Mouse (Mus musculus) megakaryocyte, adult 5-6 weeks (primary cell): ENCODE data around the gene Fer. TPM values are rescaled to one million over a fixed set of nuclear protein-coding genes. Genes with fewer than 3 reads are reported as not detected.
A peak's percentile ranks its signal among the peaks of the same experiment; 100 is the strongest.

Source experiments
- ATAC-seq: 2 replicates; pipeline ENCODE4 v1.8.0; 2016; ENCODE audit warnings: mild to moderate bottlenecking, inconsistent platforms; ENCODE audit not compliant: poor library complexity, severe bottlenecking
- total RNA-seq, 2 experiments: library from RNA; stranded (forward) in 1 of 2; stranded (reverse) in 1 of 2; fragments of 153-499, 151-499 nt in 1 of 2; fragments of 221-1000, 200-1000 nt in 1 of 2; gene quantifications; 2 replicates each; pipeline versions ENCODE4 v1.2.3 to v1.2.4; 2015 to 2017

Gene Fer
- total RNA-seq, 2 experiments from 2014 or later, result 4.7 TPM

DNA sequence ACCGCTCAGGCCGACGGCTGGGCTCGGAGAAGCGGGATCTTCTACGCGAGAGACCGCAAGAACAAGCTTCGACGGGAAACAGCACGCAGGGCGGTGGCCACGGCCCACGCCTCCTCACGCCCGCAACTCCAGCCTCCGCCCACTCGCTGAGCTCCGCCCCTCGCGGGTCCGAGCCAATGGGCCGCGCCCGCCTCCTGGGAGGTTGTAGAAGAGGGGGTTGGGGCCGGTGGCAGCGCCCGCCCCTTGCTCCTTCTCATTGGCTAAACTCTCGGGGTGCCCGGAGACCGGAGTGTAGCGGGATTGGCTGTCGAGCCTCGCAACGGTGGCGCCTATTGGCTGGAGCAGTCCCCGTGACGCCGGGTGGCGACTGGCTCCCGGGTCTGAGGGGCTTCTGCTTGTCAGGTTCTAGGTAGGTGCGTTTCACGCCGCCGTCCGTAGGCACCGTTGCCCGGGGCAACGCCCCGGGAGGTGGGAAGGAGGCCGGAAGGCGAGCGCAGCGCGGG, 836 bp downstream of the Fer start, which contains the start of gene A930002H24Rik:
A930002H24Rik (minus strand) TSS at position 145 of the 503 bp plus-strand sequence.
- ATAC-seq, result peak; percentile 93

DNA sequence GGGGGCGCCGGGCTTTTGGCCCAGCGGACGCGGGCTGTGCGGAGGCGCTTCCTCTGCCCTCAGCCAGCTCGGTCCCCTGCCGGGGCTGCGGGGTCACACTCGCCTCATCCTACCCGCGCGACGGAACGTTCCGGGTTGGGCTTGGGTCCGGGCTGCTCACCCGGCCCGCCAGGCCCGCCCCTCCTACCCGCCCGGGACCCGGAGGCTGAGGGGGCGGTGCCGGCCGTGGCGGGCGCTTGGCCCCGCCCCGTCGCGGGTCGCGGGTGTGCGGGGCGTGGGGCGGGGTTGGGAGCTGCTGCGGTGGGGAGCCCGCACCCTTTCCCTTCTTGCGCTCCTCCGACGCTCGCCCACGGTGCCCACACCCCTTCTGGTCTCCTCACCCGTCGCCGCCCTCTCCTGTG, 1.3 kb downstream of the Fer start:
- ATAC-seq, result peak; percentile 16

DNA sequence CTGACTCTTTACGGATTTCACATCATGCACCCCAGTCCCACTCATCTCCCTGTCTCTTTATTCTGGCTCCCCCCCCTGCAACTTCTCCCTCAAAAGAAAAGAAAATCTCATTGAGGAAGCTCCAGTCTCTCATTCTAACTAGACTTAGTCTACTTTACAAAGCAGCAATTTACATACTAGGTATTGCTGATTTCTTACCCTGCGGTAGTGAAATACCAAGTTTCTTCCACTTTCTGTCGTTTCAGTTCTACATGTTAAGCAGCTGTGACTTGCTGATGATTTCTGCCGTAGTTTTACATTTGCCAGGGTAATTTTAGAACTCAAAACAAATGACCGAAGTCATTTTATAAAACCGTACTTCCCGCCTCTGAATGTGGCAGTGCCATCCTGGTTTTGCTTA, 8.9 kb downstream of the Fer start:
- ATAC-seq, result no peak

DNA sequence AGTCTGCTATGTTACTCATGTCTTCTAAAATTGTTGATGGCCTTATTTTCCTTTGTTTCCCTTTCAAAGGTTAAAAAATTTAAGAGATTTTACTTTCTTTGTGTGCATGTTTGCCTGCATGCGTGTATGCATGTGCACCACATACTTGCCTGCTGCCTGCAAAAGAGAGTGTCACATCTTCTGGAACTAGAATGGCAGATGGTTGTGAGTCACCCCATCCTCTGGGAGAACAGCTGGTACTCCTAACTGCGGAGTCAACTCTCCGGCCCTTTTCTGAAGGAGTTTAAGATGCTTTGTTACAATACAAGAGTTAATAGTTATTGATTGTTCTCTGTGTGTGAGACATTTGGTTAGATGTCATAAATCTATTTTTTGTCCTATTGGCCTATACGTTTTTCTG, 16.0 kb downstream of the Fer start:
- no peak for ATAC-seq

DNA sequence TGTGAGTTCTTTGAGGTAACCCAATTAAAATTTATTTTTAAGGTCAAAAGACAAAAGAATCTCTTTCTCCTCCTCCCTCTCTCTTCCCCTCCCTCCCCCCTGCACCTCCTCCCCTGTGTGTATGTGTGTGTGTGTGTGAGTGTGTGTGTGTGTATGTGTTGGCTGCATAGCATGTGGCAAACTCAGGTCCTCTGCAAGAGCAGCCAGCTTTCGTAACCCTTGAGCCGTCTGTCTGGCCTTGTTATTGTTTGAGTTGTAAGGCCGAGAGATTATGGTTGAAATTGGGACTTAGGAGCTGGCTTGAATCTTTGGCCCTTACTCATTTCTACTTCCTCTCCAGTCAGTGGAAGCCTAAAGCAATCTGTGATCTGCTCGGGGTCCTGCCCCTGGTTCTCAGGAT, 17.1 kb downstream of the Fer start:
- no peak for ATAC-seq

DNA sequence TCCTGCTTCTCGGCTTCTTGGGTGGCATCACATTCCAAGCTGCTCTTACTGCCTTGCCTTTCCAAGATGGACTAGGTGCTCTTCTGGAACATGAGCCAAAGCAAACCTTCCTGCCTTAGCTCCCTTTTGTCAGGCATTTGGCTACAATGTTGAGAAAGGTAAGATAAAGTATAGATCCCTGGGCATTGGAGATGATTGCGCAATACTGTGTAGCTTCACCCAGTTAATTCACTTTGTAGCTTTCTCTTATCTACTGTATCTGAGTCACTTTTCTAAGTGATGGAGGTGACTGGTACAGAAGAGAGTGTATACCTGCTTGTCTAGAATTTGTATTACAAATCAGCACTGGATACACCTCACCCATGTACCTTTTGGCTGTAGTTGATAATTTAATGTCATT, 24.1 kb downstream of the Fer start:
- ATAC-seq, result no peak

DNA sequence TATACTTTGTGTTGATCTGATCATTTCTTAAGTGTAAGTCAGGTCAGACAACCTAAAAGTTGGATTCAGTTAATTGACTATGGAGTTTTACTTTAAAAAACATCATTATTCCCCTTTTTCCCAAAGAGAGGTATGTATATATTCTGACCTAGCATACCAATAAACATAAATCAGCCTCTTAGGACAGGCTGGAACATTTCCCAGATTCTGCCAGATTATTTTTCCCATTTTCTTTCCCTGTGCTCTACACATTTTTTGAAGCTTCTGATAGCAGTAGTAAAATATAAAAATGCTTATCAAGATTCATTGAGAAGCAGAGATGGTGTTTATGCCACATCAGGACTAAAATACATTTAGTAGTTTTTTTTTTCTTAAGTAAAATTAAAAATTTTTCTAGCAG, 27.7 kb downstream of the Fer start:
- no peak for ATAC-seq

DNA sequence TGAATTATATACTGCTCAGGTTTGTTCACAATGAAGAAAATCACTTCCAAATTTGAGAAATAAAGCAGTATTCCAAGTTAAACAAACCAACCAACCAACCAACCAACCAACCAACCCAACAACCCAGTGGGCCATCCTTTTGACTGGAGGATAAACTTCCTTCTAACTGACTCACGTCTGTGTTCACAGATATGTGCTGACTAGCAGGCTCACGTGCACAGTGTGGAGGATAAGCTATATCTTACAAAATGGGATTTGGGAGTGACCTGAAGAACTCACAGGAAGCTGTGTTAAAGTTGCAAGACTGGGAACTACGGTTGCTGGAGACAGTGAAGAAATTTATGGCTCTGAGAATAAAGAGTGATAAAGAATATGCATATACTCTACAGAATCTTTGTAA, 33.0 kb downstream of the Fer start:
- ATAC-seq, result no peak

DNA sequence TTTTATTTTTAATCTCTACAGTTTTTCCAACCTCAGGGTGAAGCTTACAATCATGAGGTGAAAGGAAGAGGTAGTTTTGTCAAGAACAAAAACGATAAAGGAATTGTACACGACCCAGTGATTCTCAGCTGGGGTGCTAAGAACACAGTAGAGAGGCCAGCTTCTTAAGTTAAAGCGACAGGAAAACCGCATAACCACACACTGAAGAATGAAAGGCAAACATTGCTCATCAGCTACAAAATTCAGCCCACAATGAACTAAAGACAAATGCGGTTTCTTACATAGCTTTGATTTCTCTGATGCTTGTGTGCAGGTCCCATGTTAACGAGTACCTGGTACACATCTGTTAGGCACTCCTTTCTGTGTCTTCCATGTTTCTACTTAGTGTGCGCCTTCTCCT, 34.2 kb downstream of the Fer start:
- ATAC-seq, result no peak

DNA sequence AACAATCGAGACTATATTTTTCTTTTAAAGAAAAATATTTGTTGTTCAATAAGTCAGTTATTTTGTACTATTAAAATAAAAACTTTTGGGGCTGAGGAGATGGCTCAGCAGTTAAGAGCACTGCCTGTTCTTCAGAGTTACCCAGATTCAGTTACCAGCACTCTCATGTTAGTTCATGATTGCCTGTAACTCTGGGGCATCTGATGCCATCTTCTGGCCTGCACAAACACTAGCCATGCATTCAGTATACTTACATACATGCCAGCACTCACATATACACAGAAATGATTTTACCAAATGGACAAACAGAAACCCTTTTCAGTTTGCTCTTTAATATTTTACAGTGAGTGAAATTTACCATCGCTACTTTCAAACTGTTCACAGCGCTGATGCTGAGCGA, 46.4 kb downstream of the Fer start:
- no peak for ATAC-seq

DNA sequence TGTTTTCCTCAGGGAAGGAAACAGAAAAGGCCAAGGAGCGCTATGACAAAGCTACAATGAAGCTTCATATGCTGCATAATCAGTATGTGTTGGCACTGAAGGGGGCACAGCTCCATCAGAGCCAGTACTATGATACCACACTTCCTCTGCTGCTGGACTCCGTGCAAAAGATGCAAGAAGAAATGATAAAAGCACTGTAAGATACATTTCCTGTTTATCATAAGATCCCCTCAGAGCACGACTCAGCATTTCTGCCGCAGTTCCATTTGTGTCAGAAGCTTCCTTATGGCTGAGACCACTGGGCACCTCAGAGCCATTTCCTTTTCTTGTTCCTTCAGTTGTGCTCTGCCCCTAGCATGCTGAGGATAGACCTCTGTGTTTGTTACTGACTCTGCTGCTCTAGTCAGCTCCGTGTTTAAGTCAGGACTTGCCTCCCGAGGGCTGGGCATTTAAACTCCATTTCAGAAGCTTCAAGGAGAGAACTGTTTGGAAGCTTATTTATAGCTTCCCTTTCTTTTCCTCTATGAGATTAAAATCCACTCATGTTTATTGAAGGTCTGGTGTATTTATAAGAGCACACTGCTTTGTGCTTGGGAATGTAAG, 58.8 kb downstream of the Fer start:
- ATAC-seq, result peak; percentile 63

DNA sequence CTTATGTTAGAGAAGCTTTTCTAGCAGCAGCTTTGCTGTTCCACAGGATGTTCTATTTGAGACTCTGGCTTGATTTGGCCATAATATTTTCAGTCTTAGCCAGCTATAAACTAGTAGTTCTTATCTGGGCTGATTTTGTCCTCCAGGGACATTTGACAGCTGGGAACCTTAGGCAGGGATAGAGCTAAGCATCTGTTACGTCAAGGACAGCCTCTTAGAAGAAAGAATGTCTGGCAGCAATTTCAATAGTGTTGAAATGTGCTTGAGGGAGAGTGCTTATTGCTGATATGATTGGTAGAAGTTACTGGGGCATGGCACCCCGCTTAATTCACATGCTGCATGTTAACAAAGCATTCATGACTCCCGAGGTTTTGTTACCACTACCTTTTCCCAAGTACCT, 62.7 kb downstream of the Fer start:
- no peak for ATAC-seq

DNA sequence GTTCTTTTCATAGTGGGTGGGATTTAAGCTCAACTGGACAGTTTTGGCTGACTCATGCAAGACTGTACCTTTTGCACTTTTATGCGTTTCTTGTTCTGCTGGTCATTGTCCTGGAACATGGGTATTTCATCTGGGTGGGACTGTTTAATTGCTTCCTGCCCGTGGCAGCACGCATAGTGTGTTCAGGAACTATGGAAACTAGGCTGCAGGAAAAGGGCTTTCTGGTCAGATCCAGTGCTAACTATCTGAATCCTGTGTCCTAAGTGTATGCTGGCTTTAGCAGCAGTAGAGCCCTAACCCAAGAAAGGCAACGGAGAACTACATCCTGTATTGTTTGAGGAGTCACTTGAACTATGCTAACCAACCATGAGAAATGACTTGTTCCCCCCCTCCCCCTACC, 67.8 kb downstream of the Fer start:
- no peak for ATAC-seq

DNA sequence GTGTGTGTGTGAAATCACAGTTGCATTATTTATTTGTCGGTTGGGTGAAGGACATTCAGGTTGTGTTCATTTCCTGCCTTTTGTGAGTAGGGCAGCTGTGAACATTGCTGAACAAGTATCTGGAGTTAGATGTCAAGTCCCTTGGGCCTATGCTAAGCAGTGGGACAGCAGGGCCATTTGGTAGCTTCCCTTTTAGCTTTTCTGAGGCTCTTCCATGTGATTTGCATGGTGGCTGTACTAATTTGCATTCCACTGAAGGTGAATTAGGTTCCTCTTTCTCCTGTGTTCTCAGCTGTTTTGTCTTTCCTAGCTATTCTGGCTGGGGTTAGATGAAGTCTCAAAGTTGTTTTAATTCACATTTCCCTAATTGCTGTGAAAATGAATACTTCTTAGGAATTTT, 68.7 kb downstream of the Fer start:
- peak; percentile 40; the same call in 1 of the 2 replicates for ATAC-seq

DNA sequence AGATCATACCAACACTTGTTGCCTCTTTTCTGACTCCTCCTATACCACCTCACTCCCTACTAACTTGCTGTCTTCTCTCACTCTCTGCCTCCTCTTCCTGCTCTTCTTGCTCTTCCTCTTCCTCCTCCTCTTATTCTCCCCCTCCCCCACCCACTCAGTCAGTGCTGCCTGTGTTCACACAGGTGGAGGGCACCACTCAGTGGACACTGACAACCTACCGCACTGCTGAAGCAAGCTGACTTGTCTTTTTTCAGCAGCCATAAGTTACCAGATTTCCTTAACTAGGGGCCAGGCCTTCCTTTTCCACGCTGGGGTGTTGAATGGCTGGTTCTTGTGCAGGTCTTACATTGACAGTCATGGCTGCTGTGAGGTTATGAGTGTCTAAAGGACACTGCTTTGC, 72.5 kb downstream of the Fer start:
- no peak for ATAC-seq

DNA sequence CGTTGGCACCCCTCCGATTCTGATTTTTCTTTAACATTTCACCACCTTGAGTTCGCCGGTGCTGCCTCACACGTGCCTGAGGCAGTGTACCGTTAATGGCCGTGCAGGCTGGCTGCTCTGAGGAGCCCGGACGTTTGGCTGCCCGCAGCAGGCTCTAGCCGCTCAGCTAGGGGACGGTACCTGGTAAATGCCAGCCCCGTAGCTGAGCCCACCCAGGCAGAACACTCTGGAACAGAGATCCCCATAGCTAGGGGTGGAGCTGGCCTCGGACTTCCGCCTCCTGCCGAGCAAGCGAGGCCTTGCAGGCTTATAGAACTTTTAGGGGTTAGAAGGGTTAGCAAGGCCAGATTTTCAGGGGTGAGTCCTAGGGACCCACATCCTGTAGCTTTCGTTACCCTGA, 75.0 kb downstream of the Fer start:
- no peak for ATAC-seq

DNA sequence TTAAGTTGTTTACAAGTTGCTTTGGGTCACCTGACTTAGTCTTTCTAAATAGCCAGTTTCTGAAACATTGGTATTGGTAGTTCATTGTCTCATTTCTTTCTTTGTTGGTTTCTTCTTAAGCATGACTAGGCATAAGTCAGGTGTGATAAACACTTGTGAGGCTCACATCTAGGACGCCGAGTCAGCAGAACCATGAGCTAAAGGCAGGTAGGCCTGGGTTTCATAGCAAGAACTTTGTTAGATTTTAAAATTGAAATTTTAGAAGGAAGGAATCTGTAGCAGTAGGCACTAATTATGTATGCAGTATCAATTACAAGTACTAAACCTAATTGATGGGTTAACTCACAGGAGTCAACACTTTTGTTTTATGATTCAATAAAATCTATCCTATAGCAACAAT, 83.9 kb downstream of the Fer start:
- no peak for ATAC-seq

DNA sequence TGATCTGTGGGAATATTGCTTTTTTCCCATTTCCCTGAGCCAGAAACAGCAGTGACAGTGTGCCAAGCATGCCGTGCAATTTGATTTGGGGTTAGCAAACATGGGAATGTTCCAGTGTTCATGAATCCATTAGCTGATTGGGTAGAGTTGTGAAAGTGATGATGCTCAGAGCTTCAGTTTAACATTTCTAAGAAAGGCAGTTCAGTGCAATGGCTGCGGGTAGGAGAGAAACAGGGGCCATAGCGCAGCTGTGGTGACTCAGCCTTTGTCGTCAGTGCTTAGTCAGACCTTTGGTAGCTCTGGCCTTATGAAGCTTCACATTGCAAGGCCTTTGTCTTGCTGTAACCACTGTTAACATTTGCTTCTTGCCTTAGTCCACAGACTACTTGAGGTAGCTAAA, 85.9 kb downstream of the Fer start:
- no peak for ATAC-seq

DNA sequence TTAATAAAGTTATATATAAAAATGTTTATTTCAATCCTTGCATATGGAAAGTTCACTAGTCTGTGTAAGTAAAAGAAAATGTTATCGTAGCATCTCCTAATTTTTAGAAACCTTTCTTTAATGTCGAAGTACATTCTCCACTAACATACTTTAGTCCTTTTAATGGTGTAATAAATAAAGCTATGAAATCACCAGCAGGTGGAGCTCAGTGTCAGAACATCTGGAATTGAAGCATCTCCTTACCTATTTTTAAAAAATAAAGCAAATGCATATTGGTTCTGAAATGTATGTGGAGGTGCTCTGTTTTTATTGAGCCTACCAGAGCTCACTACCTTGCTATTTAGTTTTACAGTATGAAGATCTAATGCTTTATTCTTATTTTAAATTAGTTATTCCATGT, 88.6 kb downstream of the Fer start:
- no peak for ATAC-seq

DNA sequence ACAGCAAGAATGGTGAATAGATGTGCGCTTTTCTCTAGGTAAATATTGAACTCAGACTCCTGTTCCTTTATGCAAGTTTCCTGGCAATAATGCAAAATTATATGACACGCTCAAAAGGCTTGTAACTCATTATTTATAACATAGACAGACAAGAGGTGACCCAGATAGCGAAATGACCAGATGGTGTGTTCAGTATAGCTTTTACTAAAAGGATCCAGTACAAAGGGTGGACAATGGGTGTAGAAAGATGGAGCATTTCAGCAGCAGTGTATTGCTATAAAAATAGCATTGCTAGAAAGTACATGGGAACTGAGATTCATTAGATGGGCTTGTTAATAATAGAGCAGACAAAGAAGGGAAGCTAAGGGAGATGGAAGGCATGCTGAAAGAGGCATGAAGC, 104.2 kb downstream of the Fer start:
- ATAC-seq, result no peak

DNA sequence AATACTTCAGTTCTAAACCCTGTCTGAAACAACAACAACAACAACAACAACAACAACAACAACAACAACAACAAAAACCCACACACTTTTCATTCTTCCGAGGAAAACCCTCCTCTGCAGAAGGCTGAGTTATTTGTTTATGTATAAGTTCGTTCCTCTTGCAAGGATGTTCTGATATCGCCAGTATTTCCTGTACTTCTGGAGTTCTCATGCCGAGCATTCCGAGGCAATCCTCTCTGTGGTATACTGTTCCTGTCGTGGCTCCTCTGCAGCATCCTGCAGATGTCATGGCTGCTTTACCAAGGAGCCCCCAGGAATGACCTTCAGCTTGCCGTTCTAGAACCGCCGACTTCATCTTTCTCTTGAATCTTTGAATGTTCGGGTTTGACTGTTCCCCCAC, 106.6 kb downstream of the Fer start:
- ATAC-seq, result no peak

DNA sequence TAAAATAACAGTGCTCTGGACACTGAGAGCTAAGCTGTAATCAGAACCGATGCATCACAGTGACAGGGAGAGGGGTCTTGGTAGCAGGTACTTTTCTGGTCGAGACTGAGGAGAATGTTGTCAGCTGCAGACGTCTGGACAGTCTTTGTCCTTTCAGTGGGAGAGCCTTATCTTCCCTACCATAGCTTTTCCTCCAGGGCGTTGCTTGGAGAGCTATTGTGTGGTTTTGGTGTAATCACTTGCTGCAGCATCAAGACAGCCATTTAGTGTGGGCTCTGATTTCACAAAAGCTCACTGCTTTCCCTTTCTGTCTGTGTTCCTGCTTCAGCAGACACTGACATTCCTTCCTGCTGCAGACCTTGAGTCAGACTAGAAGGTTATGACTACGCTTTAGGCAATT, 107.4 kb downstream of the Fer start:
- ATAC-seq, result no peak

DNA sequence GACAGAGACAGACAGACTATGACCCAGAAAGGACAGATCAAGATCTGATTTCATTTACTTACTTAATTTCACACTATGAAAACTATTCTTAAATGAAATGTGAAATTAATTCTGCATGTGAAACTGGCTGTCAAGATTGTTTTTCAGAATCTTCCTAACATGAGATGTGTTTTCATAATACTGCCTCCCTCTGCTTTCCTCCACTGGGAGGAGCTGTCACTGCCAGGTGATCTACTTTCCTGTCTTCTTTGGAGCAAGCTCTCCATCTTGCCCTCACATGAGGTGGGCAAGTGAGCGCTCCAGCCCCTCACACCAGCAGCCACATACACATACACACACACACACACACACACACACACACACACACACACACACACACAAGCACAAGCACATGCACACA, 108.1 kb downstream of the Fer start:
- no peak for ATAC-seq
